Mouse (Mus musculus) sigmoid colon, adult 10 weeks (tissue): Measurements from ENCODE around the gene Taf5l. TPM values are rescaled to one million over a fixed set of nuclear protein-coding genes. Genes with fewer than 3 reads are reported as not detected.

Source experiments
- polyA plus RNA-seq: library from polyadenylated mRNA; stranded (reverse); fragments of 350-450 nt; fragmentation: Illumina TruSeq; extraction: RNeasy Lipid Tissue Mini Kit (QIAGEN cat#74804); gene quantifications from one replicate; pipeline ENCODE4 v1.2.3, GENCODE M21; 2014; ENCODE audit warnings: low read depth, low replicate concordance

Gene Taf5l
- 9.5 TPM for polyA plus RNA-seq

DNA sequence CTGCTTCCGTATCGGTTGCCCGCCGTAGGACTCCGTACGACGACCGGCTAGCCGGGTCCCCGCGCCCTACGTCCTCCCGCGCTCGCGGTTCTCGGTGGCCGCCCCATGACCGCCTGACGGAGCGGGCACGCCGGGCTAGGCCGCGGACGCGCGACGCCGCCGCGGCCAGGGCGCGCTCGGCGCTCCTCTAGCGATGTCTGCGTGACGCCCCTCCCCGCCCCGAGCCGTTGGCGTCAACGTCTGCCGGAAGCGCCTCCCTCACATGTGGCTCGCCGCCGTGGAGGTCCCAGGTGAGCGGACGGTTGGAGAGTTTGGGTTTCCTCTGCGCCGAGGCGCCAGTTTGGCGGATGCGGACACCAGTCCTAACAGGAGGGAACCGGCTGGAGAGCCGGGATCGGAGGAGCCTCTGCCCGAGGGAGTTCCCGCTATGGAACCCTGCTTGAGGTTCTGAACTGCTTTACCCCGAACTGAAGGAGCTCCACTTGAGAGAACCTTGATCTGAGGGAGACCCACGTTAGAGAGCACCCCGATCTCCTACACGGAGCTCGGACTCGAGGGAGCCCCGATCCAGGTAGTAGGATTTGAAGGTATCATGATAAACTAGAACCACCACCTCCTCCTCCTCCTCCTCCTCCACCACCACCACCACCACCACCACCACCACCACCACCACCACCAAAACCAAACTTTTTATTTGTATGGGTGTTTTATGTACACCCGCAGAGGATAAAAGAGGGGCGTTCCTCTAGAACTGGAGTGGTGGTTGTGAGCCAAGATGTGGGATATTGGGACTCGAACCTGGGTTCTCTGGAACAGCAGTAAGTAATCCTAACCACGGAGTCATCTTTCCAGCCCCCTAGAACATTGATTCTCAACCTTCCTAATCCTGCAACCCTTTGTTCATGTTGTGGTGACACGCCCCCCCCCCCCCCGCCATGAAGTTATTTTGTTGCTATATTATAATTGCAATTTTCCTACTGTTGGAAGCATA lies at the start of gene Taf5l, which contains the start of gene Urb2:
TSS of gene Taf5l (minus strand) at position 161 of the 991 bp plus-strand sequence.
TSS of gene Urb2 (plus strand) at position 272 of the 991 bp plus-strand sequence.

DNA sequence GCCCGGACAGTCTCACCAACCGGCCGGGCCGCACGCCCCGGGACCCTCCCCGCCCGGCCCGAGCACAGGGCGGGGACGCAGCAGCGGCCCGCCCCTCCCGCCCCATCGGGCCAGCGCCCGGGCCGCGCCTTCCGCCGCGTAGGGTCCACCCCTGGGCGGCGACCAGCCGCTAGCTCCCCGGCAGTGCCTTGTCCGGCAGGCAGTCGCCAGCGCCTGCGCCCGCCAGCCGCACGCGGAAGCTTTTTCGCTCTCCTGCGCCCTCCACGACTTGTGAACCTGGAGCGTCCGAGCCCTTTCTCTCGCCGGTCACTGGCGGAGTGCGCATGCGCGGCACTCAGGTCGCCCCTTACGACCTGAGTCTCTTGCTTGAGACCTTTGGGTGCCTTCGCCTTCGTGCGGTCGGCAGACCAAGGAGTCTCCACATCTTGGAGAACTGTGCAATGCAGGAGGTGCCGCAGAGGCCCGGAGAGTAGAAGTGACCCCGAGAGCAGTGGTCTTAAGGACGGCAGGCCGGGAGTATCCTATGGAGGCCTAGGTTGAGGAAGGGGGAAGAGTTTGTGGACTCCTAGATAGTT lies 38.3 kb downstream of the Taf5l start, which contains the start of gene Abcb10:
TSS of gene Abcb10 (minus strand) at position 297 of the 575 bp plus-strand sequence.

DNA sequence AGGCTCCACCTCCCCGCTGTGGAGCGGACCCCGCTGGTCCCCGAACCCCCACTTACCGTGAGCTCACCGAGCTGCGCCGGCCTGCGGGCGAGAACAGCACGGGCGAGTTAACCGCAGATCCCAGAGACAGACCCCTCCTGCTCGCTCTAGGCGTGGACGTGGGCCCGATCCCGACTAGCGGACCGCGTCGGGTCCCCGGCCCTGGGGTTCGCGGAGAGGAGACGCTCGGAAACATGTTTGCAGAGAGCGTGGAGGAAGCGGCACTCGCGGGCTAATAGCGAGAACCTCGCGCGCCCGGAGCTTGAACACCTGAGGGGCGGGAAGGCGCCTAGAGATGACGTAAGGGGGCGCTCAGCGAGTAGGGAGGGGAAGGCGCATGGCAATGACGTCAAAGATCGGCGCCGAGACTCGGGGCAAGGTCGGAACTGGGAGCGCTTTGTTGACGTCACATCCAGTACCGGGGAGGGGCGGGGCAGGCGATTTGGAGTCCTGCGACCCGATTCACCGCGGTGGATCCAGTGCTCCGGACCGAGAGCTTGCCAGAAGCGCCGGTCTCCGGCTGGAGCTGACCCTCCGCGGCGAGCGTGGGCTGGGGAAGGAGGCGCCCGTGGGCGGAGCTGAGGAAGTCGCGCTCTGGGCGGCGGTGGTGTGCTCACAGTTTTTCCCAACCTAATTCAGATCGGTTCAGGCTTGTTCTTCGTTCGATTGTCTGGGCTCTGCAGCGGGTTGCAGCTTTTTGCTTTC lies 72.1 kb downstream of the Taf5l start, which contains the start of gene Nup133:
TSS of gene Nup133 (minus strand) at position 324 of the 744 bp plus-strand sequence.

Other genes starting within 250 kb of the Taf5l start
- gene Rab4a, start 215.4 kb downstream of the Taf5l start, polyA plus RNA-seq, result 16.3 TPM
- gene Ccsap, start 161.2 kb downstream of the Taf5l start, polyA plus RNA-seq, result 0.63 TPM
- not detected for gene Acta1, start 126.6 kb downstream of the Taf5l start, polyA plus RNA-seq
- gene Nup133, start 72.1 kb downstream of the Taf5l start, polyA plus RNA-seq, result 4.2 TPM
- 9.9 TPM for gene Abcb10, start 38.3 kb downstream of the Taf5l start, polyA plus RNA-seq
- gene Urb2, start 111 bp upstream of the Taf5l start, polyA plus RNA-seq, result 4.8 TPM
- 7.5 TPM for gene Galnt2, start 210.0 kb upstream of the Taf5l start, polyA plus RNA-seq